Mouse (Mus musculus): ENCODE data around the gene Dchs2. TPM values are rescaled to one million over a fixed set of nuclear protein-coding genes. Genes with fewer than 3 reads are reported as not detected.

Gene Dchs2
- polyA plus RNA-seq, 1 experiment from 2014 or later: 0.01 TPM

- ATAC-seq (ENCODE audit: insufficient read depth): no peak
- H3K9ac ChIP-seq: no peak overlapping the region
- H3K4me2 ChIP-seq: no peak overlapping the region
- 38% methylated on average over 4 of the region's 4 CpGs for WGBS (ENCODE audit: insufficient replicate concordance)
- H3K9me3 ChIP-seq (replicated peaks): no peaks in the 10 kb centered on the region
- no peaks in the 10 kb centered on the region for H3K27me3 ChIP-seq
- no peaks in the 10 kb centered on the region for H3K4me1 ChIP-seq (replicated peaks)
- H3K4me3 ChIP-seq (replicated peaks): no peak overlapping the region
- no peak overlapping the region for H3K27ac ChIP-seq (replicated peaks)
- H3K36me3 ChIP-seq (replicated peaks): no peaks in the 10 kb centered on the region
Measured at GRCm38 (mm10) chr3:83155600-83155999, 27.9 kb downstream of the Dchs2 start.

GRCm38 (mm10) chr3:83156165-83156564 is 28.4 kb downstream of the Dchs2 start:
- Histone ChIP-seq H3K4me2 (no peak overlapping the region), H3K27me3 (no peaks in the 10 kb centered on the region), H3K9ac (no peak overlapping the region), H3K36me3 (replicated peaks) (no peaks in the 10 kb centered on the region), H3K9me3 (replicated peaks) (no peaks in the 10 kb centered on the region), H3K27ac (replicated peaks) (no peak overlapping the region), H3K4me3 (replicated peaks) (no peak overlapping the region), H3K4me1 (replicated peaks) (no peaks in the 10 kb centered on the region)
- no peak for ATAC-seq (ENCODE audit: insufficient read depth)
- 59% methylated on average over 4 of the region's 4 CpGs for WGBS (ENCODE audit: insufficient replicate concordance)

GRCm38 (mm10) chr3:83161542-83162231 is 33.9 kb downstream of the Dchs2 start:
- no peak overlapping the region for H3K4me2 ChIP-seq
- no peaks in the 10 kb centered on the region for H3K27me3 ChIP-seq
- no peak for ATAC-seq (ENCODE audit: insufficient read depth)
- H3K4me3 ChIP-seq (replicated peaks): no peak overlapping the region
- 69% methylated on average over 6 of the region's 6 CpGs for WGBS (ENCODE audit: insufficient replicate concordance)
- no peak overlapping the region for H3K9ac ChIP-seq
- no peaks in the 10 kb centered on the region for H3K4me1 ChIP-seq (replicated peaks)
- H3K36me3 ChIP-seq (replicated peaks): no peaks in the 10 kb centered on the region
- no peak overlapping the region for H3K27ac ChIP-seq (replicated peaks)
- H3K9me3 ChIP-seq (replicated peaks): no peaks in the 10 kb centered on the region

DNA sequence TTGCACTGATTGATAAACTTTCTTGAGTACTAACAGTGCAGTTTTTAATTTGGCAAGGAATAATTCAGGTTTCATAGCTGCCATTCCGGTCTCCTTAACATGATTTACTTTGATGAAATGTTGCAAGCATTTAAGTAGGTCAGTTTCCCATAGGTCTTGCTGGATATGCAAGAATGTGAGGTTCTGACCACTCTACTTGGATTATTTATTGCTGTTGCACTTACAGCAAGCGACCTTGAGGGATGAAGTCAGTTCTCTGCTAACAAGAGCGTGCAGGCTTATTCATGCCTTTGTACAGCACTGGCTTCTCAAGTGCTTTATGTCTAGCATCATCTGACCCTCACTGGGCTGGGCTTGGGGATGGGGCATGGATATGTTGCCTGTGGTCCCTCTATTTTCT is 35.9 kb downstream of the Dchs2 start:
- Histone ChIP-seq H3K9me3 (replicated peaks) (no peaks in the 10 kb centered on the region), H3K36me3 (replicated peaks) (no peaks in the 10 kb centered on the region), H3K27me3 (no peaks in the 10 kb centered on the region), H3K4me2 (no peak overlapping the region), H3K9ac (no peak overlapping the region), H3K4me3 (replicated peaks) (no peak overlapping the region), H3K4me1 (replicated peaks) (no peaks in the 10 kb centered on the region), H3K27ac (replicated peaks) (no peak overlapping the region)
- ATAC-seq (ENCODE audit: insufficient read depth): no peak
- WGBS (ENCODE audit: insufficient replicate concordance): 62% methylated on average over 3 of the region's 3 CpGs

DNA sequence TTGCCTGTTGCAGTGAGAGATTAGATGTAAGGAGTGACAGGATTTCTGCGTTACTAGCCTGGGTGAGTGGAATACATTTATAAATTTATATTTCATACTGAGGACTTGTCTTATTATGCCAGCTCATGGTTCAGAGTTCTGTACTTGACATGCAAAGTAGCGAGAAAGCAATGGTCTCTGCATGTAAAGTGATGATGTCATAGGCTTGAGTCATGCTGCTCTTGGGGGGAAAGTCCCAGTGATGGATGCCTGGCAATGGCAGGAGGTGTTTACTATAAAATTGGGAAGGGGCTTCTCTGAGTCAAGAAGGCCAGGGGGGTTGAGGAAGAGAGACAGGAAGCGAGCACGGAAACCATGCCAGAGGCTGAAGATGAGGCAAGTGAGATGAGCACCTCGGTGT is 57.8 kb downstream of the Dchs2 start:
- H3K36me3 ChIP-seq (replicated peaks): no peaks in the 10 kb centered on the region
- H3K4me3 ChIP-seq (replicated peaks): no peak overlapping the region
- no peak overlapping the region for H3K9ac ChIP-seq
- no peaks in the 10 kb centered on the region for H3K4me1 ChIP-seq (replicated peaks)
- no peak for ATAC-seq (ENCODE audit: insufficient read depth)
- H3K4me2 ChIP-seq: no peak overlapping the region
- 58% methylated on average over 5 of the region's 5 CpGs for WGBS (ENCODE audit: insufficient replicate concordance)
- no peak overlapping the region for H3K27ac ChIP-seq (replicated peaks)
- H3K9me3 ChIP-seq (replicated peaks): no peaks in the 10 kb centered on the region
- H3K27me3 ChIP-seq: no peaks in the 10 kb centered on the region

GRCm38 (mm10) chr3:83191271-83191670 is 63.5 kb downstream of the Dchs2 start:
- H3K4me1 ChIP-seq (replicated peaks): no peaks in the 10 kb centered on the region
- no peak overlapping the region for H3K9ac ChIP-seq
- no peak overlapping the region for H3K4me3 ChIP-seq (replicated peaks)
- no peaks in the 10 kb centered on the region for H3K9me3 ChIP-seq (replicated peaks)
- no peaks in the 10 kb centered on the region for H3K36me3 ChIP-seq (replicated peaks)
- no peak for ATAC-seq (ENCODE audit: insufficient read depth)
- WGBS (ENCODE audit: insufficient replicate concordance): 59% methylated on average over 2 of the region's 2 CpGs
- no peak overlapping the region for H3K4me2 ChIP-seq
- no peak overlapping the region for H3K27ac ChIP-seq (replicated peaks)
- H3K27me3 ChIP-seq: no peaks in the 10 kb centered on the region

- Histone ChIP-seq H3K4me2 (no peak overlapping the region), H3K27ac (replicated peaks) (no peak overlapping the region), H3K9ac (no peak overlapping the region), H3K9me3 (replicated peaks) (no peaks in the 10 kb centered on the region), H3K4me1 (replicated peaks) (no peaks in the 10 kb centered on the region), H3K27me3 (no peaks in the 10 kb centered on the region), H3K36me3 (replicated peaks) (no peaks in the 10 kb centered on the region), H3K4me3 (replicated peaks) (no peak overlapping the region)
- 44% methylated on average over 1 of the region's 1 CpGs for WGBS (ENCODE audit: insufficient replicate concordance)
- ATAC-seq (ENCODE audit: insufficient read depth): no peak
Measured at GRCm38 (mm10) chr3:83192401-83192800, 64.7 kb downstream of the Dchs2 start.

DNA sequence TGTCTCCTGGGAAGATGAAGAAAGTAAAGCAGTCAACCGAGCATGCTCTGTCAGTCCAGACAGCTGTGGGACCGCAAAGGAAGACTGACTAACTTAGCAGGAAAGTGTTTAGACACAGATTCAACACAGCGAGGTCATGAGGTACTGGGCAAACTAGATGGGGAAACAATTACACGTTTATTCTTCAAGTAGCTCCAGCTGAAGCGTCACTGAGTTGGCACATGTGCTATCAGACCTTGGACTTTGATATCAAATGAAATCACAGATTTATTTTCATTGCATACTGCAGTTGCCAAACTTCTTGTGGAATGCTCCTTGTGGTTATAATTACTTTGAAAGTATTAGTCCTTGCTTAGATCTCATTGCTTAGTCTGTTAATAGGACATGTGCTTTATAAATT is 67.2 kb downstream of the Dchs2 start:
- Histone ChIP-seq H3K27me3 (no peaks in the 10 kb centered on the region), H3K9ac (no peak overlapping the region), H3K36me3 (replicated peaks) (no peaks in the 10 kb centered on the region), H3K9me3 (replicated peaks) (no peaks in the 10 kb centered on the region), H3K4me1 (replicated peaks) (no peaks in the 10 kb centered on the region), H3K4me3 (replicated peaks) (no peak overlapping the region), H3K27ac (replicated peaks) (no peak overlapping the region), H3K4me2 (no peak overlapping the region)
- ATAC-seq (ENCODE audit: insufficient read depth): no peak
- 56% methylated on average over 5 of the region's 5 CpGs for whole genome bisulfite sequencing (ENCODE audit: insufficient replicate concordance)

GRCm38 (mm10) chr3:83201286-83201980 is 73.7 kb downstream of the Dchs2 start:
- Histone ChIP-seq H3K4me2 (no peak overlapping the region), H3K4me3 (replicated peaks) (no peak overlapping the region), H3K9me3 (replicated peaks) (no peaks in the 10 kb centered on the region), H3K36me3 (replicated peaks) (no peaks in the 10 kb centered on the region), H3K4me1 (replicated peaks) (no peaks in the 10 kb centered on the region), H3K27ac (replicated peaks) (no peak overlapping the region), H3K27me3 (no peaks in the 10 kb centered on the region), H3K9ac (no peak overlapping the region)
- no peak for ATAC-seq (ENCODE audit: insufficient read depth)
- WGBS (ENCODE audit: insufficient replicate concordance): 34% methylated on average over 4 of the region's 4 CpGs

DNA sequence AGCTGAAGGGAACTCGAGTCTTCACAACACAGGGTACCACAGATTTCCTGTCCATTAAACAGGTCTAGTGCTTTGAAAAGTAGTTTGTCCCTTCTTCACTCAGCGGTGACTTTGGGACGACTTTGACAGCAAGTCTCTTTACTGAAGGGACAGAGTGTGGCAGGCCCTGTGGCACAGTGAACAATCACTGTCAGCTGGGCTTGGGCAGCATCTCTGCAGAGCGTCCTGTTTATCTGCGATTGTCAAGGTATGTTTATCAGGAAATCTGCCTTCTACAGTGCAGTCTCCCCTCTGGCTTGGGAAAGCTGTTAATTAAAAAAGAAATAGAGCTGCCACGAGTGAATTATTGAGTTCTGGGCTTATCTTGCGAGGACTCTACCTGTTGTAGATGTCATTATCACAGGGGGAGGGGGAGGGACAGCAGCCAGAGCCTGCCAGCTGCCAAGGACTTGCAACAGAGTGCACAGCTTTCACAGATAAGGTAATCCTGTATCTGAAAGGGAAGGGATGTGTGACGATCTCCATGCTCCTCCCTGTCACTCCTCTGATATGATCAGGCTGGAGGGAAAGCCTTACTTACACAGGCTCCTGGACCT is 77.4 kb downstream of the Dchs2 start:
- H3K9ac ChIP-seq: no peak overlapping the region
- H3K9me3 ChIP-seq (replicated peaks): no peaks in the 10 kb centered on the region
- H3K27ac ChIP-seq (replicated peaks): no peak overlapping the region
- no peak overlapping the region for H3K4me2 ChIP-seq
- no peaks in the 10 kb centered on the region for H3K4me1 ChIP-seq (replicated peaks)
- H3K4me3 ChIP-seq (replicated peaks): no peak overlapping the region
- 24% methylated on average over 8 of the region's 8 CpGs for WGBS (ENCODE audit: insufficient replicate concordance)
- no peak for ATAC-seq (ENCODE audit: insufficient read depth)
- no peaks in the 10 kb centered on the region for H3K27me3 ChIP-seq
- no peaks in the 10 kb centered on the region for H3K36me3 ChIP-seq (replicated peaks)

- Histone ChIP-seq H3K27ac (replicated peaks) (no peak overlapping the region), H3K36me3 (replicated peaks) (no peaks in the 10 kb centered on the region), H3K4me3 (replicated peaks) (no peak overlapping the region), H3K27me3 (no peaks in the 10 kb centered on the region), H3K4me1 (replicated peaks) (no peaks in the 10 kb centered on the region), H3K9me3 (replicated peaks) (no peaks in the 10 kb centered on the region), H3K9ac (no peak overlapping the region), H3K4me2 (no peak overlapping the region)
- no peak for ATAC-seq (ENCODE audit: insufficient read depth)
- 65% methylated on average over 9 of the region's 9 CpGs for WGBS (ENCODE audit: insufficient replicate concordance)
Measured at GRCm38 (mm10) chr3:83209646-83210045, 81.9 kb downstream of the Dchs2 start.

Measured in liver, embryonic 15.5 days (tissue).